22 mouse cellular contexts compared by ENCODE assay signal in the genomic region with DNA sequence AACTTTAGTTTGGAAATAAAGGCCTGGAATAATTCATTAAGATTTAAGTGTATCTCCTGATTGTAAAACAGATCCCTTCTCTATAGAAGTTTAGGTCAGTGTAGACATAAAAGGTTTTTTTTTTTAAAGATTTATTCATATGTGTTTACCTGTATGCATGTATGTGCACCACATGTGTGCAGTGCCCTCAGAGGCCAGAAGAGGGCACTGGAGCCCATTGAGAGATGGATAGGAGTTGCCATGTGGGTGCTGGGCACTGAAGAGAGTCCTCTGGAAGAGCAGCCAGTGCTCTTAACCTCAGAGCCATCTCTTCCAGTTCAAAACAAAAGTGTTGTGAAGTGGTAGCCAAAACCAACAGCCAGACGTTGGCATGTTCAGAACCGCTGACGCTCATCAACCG. TPM values are rescaled to one million over a fixed set of nuclear protein-coding genes. Genes with fewer than 3 reads are reported as not detected.
DNase-seq lines count a peak whose midpoint lies in the region; TF ChIP-seq lines count a peak whose summit lies in the region.
"Had no signal": no experiment of that assay in that cellular context is flagged by ENCODE, and none has a peak within 500 bp of the region (broad histone marks: within the 10 kb centered on the region; RNA-seq: fewer than 3 reads in every experiment).

No protein-coding gene starts in this region.

- no peak overlapping the region for H3K4me3 ChIP-seq in gastrocnemius, adult 2 months
- H3K4me3 ChIP-seq in layer of hippocampus, adult 2 months = no peak overlapping the region
- no peak overlapping the region for H3K4me3 ChIP-seq in E14TG2a.4 (replicated peaks; ENCODE audit: low read length)
- H3K4me3 ChIP-seq: embryonic facial prominence, embryonic 15.5 days; heart, embryonic 15.5 days; hindbrain, embryonic 15.5 days; intestine, embryonic 15.5 days; kidney, embryonic 15.5 days; left cerebral cortex, adult 2 months; midbrain, embryonic 12.5 days had no signal

- peaks cover 56% of the 10 kb centered on the region for H3K36me3 ChIP-seq in E14TG2a.4 (ENCODE audit: insufficient read depth, low read length)
- H3K36me3 ChIP-seq: hindbrain, embryonic 15.5 days had no signal

- H3K4me1 ChIP-seq in E14TG2a.4 (replicated peaks; ENCODE audit: low read depth, low read length) = peaks cover 84% of the 10 kb centered on the region

- intact Hi-C loops in gastrocnemius, adult 2 months (cut with DNase I) = no loop called here

- H3K27me3 ChIP-seq in E14TG2a.4 (ENCODE audit: insufficient read depth, low read length) = no peaks in the 10 kb centered on the region
- H3K27me3 ChIP-seq: embryonic facial prominence, embryonic 15.5 days; heart, embryonic 15.5 days; hindbrain, embryonic 15.5 days; intestine, embryonic 15.5 days; kidney, embryonic 15.5 days; midbrain, embryonic 12.5 days had no signal

- DNase-seq in gastrocnemius, adult 2 months = no peak
- DNase-seq in gastrocnemius, adult 8-10 months (ENCODE audit: low spot score in 2 of 2) = no peak
- no peak for DNase-seq in layer of hippocampus, adult 2 months (ENCODE audit: low spot score in 2 of 2)
- DNase-seq in layer of hippocampus, adult 11-12 months (ENCODE audit: low spot score) = no peak
- peak; percentile 47 for DNase-seq in ZHBTc4 (ENCODE audit: low read depth, low spot score)
- DNase-seq in ovary, postnatal 14 days (ENCODE audit: low spot score) = no peak
- DNase-seq: adrenal gland, postnatal 25 days; cerebellum, adult 8-10 months; gastrocnemius, postnatal 25 days; heart, postnatal 4 days; kidney, postnatal 4 days; lung, postnatal 14 days; thymus, adult 18-20 months; thymus, postnatal 36 days had no signal

- TF ChIP-seq CTCF in gastrocnemius, adult 2 months (IDR thresholded peaks at IDR 0.05) = peak; percentile 32
- peak; percentile 48 for TF ChIP-seq CTCF in layer of hippocampus, adult 2 months (conservative IDR thresholded peaks at IDR 0.05)
- TF ChIP-seq CTCF in E14TG2a.4 (conservative IDR thresholded peaks at IDR 0.05; ENCODE audit: low read length) = peak; percentile 58

- H3K9me3 ChIP-seq in E14TG2a.4 (ENCODE audit: low read length) = no peaks in the 10 kb centered on the region
- H3K9me3 ChIP-seq: embryonic facial prominence, embryonic 15.5 days; hindbrain, embryonic 15.5 days; intestine, embryonic 15.5 days had no signal

- no peak overlapping the region for H3K27ac ChIP-seq in gastrocnemius, adult 2 months
- no peak overlapping the region for H3K27ac ChIP-seq in layer of hippocampus, adult 2 months
- H3K27ac ChIP-seq: embryonic facial prominence, embryonic 15.5 days; heart, embryonic 15.5 days; hindbrain, embryonic 15.5 days; intestine, embryonic 15.5 days; kidney, embryonic 15.5 days; left cerebral cortex, adult 2 months; midbrain, embryonic 12.5 days had no signal

RNA-seq across cellular contexts. Expression of gene Ccdc6, which starts 5.2 kb away (rescaled TPM):
- total RNA-seq in gastrocnemius, adult 2 months (2021) = 100 to 1,000 TPM in 1 of 2 experiments, 10 to 100 TPM in 1; 94.2 to 115 TPM
- 100 to 1,000 TPM; 102 to 119 (median 108) TPM for total RNA-seq in gastrocnemius, adult 8-10 months (2022)
- 10 to 100 TPM; 60.5 to 65.6 TPM for total RNA-seq in layer of hippocampus, adult 2 months (2021)
